Mouse (Mus musculus): Measurements from ENCODE around the gene Gm5105.

Gm5105 gene

GRCm38 (mm10) chr3:138067288-138067687, at the start of gene Gm5105:
Gene Gm5105 (minus strand): TSS chr3:138067388.
- DNase-seq (ENCODE audit: low spot score in 2 of 2), result no peak

GRCm38 (mm10) chr3:138116871-138117270, 49.7 kb upstream of the Gm5105 start:
- no peak for DNase-seq (ENCODE audit: low spot score in 2 of 2)

- DNase-seq (ENCODE audit: low spot score in 2 of 2), result no peak
Observed at GRCm38 (mm10) chr3:138114106-138114505, 46.9 kb upstream of the Gm5105 start.

- DNase-seq (ENCODE audit: low spot score in 2 of 2), result no peak
Observed at GRCm38 (mm10) chr3:138110910-138111782, 44.0 kb upstream of the Gm5105 start.

- no peak for DNase-seq (ENCODE audit: low spot score in 2 of 2)
Observed at GRCm38 (mm10) chr3:138106887-138107286, 39.7 kb upstream of the Gm5105 start.

- DNase-seq (ENCODE audit: low spot score in 2 of 2), result no peak
Observed at GRCm38 (mm10) chr3:138105056-138105455, 37.9 kb upstream of the Gm5105 start.

GRCm38 (mm10) chr3:138103690-138104089, 36.5 kb upstream of the Gm5105 start:
- DNase-seq (ENCODE audit: low spot score in 2 of 2), result no peak

GRCm38 (mm10) chr3:138101936-138102335, 34.7 kb upstream of the Gm5105 start:
- DNase-seq (ENCODE audit: low spot score in 2 of 2), result no peak

GRCm38 (mm10) chr3:138097718-138098117, 30.5 kb upstream of the Gm5105 start:
- no peak for DNase-seq (ENCODE audit: low spot score in 2 of 2)

GRCm38 (mm10) chr3:138096263-138097028, 29.3 kb upstream of the Gm5105 start:
- DNase-seq (ENCODE audit: low spot score in 2 of 2), result no peak

- no peak for DNase-seq (ENCODE audit: low spot score in 2 of 2)
Observed at GRCm38 (mm10) chr3:138095718-138096117, 28.5 kb upstream of the Gm5105 start.

GRCm38 (mm10) chr3:138095301-138095700, 28.1 kb upstream of the Gm5105 start:
- DNase-seq (ENCODE audit: low spot score in 2 of 2), result no peak

- DNase-seq (ENCODE audit: low spot score in 2 of 2), result no peak
Observed at GRCm38 (mm10) chr3:138083896-138084295, 16.7 kb upstream of the Gm5105 start.

GRCm38 (mm10) chr3:138083073-138083637, 16.0 kb upstream of the Gm5105 start:
- no peak for DNase-seq (ENCODE audit: low spot score in 2 of 2)

- DNase-seq (ENCODE audit: low spot score in 2 of 2), result no peak
Observed at GRCm38 (mm10) chr3:138078701-138079100, 11.5 kb upstream of the Gm5105 start.

GRCm38 (mm10) chr3:138077476-138078340, 10.5 kb upstream of the Gm5105 start:
- DNase-seq (ENCODE audit: low spot score in 2 of 2), result no peak

GRCm38 (mm10) chr3:138075209-138075608, 8.0 kb upstream of the Gm5105 start:
- no peak for DNase-seq (ENCODE audit: low spot score in 2 of 2)

GRCm38 (mm10) chr3:138074214-138074613, 7.0 kb upstream of the Gm5105 start:
- no peak for DNase-seq (ENCODE audit: low spot score in 2 of 2)

- DNase-seq (ENCODE audit: low spot score in 2 of 2), result no peak
Observed at GRCm38 (mm10) chr3:138071476-138072073, 4.4 kb upstream of the Gm5105 start.

- no peak for DNase-seq (ENCODE audit: low spot score in 2 of 2)
Observed at GRCm38 (mm10) chr3:138071004-138071403, 3.8 kb upstream of the Gm5105 start.

Measured in natural killer cell, adult 2 months (primary cell).